Mouse (Mus musculus) lung, postnatal 4 days (tissue): Measurements from ENCODE around the gene Gimap8.
"Not testable (repeated sequence)": the region's sequence is repeated elsewhere in the genome, so short reads cannot be mapped to it uniquely, and the experiment has no call there.

Experiments
- DNase-seq, 2 experiments: peaks; one replicate each; pipeline ENCODE4 v3.0.0; 2021

Gene Gimap8

GRCm38 (mm10) chr6:48680421-48680820, 33.4 kb downstream of the Gimap8 start:
- DNase-seq: no peak

- DNase-seq: no peak
These were observed 34.5 kb downstream of the Gimap8 start for GRCm38 (mm10) chr6:48681472-48682090.

- no peak for DNase-seq
These were observed 35.2 kb downstream of the Gimap8 start for GRCm38 (mm10) chr6:48682271-48682670.

DNA sequence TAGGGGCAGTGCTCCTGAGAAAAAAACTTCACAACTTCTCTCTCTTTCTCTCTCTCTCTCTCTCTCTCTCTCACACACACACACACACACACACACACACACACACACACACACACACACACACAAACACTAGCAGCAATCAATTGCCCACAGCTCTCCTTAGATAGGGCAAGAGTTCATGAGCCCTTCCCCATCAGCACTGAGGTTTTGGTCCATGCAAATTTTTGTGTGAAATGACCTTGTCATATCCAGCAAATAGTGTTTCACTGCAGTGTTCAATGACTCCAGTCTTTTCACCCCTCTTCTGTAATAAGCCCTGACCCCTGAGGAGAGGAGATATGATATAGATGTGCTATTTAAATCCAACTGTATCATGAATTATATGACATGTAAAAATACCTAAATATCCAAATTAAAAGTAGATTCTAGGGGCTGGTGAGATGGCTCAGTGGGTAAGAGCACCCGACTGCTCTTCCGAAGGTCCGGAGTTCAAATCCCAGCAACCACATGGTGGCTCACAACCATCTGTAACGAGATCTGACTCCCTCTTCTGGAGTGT, 36.3 kb downstream of the Gimap8 start:
- not testable (repeated sequence) for DNase-seq

DNA sequence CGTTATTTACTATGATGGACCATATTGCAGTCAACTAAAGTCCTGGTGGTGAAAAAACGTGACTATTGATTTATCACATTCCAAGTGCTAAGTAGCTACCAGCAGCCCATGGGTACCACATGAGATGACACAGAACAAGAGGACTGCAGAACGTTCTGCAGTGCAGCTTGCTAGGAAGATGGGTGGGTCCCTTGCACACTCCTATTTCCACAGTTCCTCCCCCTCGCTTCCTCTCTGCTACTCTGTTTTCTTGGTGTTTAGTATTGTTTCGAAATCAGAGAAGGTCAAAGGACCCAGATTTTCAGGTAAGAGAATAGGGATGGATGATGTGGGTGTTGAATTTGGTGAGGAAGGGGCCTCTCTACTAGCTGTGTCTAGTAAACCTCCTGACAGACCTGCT, 37.3 kb downstream of the Gimap8 start, which contains the start of gene Gimap4:
Gimap4 (plus strand) TSS at position 231 of the 400 bp plus-strand sequence.
- DNase-seq: no peak

DNA sequence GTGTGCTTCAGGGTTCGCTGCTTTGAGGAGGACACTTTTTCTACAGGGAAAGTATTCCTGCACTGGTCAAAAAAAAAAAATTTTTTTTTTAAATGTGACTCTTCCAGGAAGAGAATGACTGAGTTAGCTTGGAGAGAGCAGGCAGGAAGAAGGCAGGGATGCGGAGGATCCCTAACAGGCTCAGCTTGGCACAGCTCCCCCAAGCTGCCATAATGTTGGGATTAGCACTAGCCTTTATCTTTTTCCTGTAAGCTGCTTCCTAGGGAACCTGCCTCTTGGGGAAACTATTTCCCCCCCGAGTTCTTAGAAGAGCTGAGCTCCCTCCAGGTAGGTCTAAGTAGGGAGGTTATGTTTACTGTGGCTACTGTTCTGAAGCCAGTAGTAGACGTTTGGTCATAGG, 37.8 kb downstream of the Gimap8 start:
- peak in 1 of 2 experiments; percentile 51 for DNase-seq

- DNase-seq: no peak
These were observed 38.2 kb downstream of the Gimap8 start for GRCm38 (mm10) chr6:48685251-48685650.

- DNase-seq: no peak
These were observed 38.9 kb downstream of the Gimap8 start for GRCm38 (mm10) chr6:48685694-48686665.

DNA sequence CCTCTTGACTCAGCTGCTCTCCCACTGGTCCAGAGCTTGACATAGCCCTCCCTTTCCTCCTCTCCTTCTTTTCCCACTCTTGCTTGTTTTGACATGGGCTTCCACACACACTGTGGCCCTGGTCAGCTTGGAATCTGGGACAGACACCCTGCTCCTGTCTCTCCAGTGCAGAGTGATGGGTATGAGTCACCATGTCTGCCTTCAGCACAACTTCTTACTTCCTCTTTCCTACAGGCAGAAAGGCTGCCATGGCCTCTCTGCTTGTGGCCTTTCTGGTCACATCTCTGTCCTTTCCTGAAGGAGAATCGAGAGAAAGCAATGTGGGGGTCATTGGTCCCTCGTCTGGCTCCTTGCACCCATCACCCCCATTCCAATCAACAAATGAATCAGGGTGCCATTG, 40.0 kb downstream of the Gimap8 start:
- DNase-seq: no peak

DNA sequence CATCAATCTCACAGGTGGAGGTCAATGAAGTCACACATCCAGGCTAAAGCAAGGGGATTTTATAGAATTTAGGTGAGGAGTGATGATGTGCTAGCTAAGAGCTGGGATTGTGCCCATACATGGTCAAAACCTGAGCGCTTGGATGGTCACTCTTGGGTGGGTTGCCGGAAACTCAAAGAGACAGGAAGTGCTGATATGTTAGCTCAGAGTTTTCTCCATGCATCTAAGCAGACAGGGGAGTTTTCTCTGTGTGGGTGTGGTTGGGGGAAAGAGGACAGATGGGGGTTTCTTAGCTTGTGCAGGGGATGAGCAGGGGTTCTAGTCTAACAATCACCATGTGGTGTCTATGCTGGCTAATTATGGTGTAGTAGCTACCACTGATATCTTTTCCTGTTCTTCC, 42.3 kb downstream of the Gimap8 start:
- DNase-seq: no peak

DNA sequence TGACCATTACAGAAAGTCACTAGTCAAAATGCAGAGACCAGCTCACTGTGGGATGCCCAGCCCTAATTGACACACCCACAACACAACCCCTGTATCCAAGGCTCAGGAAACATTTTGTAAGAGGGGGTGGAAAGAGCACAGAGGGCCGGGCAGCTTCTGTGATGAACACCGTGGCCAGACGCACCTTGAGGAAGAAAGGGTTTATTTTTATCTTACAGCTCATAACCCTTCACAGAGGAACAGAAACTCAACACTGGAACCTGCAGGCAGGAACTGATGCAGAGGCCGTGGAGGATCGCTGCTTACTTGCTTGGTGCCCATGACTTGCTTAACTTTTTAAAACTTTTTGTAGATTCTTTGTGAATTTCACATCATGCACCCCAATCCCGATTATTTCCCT, 45.9 kb downstream of the Gimap8 start:
- DNase-seq: no peak

- no peak for DNase-seq
These were observed 50.0 kb downstream of the Gimap8 start for GRCm38 (mm10) chr6:48696830-48697554.

DNA sequence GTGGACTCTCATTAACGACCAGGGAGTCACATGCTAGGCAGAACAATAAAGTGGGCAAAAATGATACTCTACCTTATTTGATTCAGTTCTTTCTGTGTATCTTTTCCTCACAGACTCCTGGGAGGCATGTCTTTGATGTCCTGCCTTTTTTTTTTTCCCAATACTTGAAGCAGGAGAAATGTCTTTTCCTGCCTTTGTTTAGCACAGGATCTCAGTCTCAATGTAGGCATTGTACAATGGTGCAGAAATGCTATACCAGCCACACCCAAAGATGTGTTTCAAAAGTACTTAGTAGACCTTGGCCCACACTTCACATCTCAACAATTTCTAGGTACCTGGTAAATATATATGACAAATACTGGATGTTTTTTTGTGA, 50.5 kb downstream of the Gimap8 start:
- no peak for DNase-seq

DNA sequence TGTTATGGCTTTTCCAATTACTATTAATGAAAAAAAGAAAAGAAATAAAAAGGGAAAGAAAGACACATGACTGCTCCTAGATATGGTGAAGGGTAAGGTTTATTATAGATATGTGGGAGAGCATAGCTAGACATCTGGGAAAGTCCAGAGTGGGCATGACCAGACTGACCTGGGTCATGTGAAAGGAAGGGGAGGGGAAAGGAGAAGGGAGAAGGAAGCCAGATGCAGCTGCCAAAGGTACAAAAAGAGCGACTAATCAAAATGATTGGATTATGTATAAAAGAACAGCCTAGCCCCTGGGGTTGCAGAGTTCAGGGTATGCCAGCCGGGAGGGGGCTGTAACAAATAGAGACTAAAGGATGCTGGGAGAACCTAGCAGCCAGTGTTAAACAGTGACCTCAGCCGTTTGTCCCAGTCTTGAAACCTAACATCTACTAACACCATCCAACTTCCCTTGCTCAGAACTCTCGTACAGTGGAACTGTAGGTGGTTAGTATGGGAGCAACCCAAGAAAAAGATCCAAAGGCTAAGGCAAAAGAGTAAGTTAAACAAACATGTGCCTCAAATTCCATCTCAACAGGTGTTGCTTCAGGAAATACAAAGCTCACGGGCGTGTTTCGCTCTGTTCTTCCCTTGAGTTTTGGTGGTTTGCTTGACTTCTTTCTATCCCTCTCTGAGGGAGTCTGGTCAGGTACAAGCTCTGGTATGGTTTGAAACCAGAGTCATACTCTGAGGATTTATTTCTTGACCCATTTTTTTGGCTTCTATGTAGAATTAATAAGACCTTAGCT, 51.2 kb downstream of the Gimap8 start:
- DNase-seq: no peak

DNA sequence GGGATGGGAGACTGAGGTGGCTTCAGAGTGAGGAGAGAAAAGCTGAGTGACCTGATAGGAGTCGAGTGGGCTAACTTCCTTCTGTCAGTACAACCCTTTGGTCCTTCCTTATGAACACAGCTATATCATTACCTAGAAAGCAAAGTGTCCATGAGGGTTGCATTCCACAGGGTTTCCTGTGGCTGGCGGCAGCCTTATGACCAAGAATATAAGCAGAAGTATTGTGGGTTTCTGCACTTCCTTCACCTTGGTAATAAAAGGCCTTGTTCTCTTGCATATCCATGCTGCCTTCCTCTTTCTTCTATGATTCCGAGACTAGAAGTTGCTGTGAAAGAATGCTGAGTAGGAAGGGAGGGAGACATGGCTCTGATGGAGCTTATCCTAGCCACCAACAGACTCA, 51.9 kb downstream of the Gimap8 start:
- DNase-seq: no peak

GRCm38 (mm10) chr6:48700251-48701075, 53.4 kb downstream of the Gimap8 start:
- peak; percentile 53 to 56 for DNase-seq

DNA sequence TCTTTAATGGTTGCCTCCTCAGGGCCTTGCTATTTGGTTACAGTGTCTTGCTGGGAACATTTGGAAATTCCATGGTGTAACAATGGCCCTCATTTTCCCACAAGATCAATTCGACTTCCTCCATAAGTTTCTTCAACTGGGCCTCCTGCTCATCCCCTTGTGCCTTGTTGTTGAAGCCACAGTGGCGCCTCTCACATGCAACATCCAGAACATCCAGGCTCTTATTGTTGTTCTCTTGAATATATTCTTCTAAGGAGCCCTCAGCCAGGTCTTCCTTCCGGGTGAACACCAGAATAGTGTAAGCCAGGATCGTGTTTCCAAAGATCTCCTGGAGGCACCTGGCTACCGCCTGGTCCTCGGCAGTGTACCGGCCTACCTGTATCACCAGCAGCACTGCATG, 55.1 kb downstream of the Gimap8 start:
- no peak for DNase-seq

- no peak for DNase-seq
These were observed 55.6 kb downstream of the Gimap8 start for GRCm38 (mm10) chr6:48702601-48703000.

GRCm38 (mm10) chr6:48704146-48704545, 57.1 kb downstream of the Gimap8 start:
- DNase-seq: no peak

DNA sequence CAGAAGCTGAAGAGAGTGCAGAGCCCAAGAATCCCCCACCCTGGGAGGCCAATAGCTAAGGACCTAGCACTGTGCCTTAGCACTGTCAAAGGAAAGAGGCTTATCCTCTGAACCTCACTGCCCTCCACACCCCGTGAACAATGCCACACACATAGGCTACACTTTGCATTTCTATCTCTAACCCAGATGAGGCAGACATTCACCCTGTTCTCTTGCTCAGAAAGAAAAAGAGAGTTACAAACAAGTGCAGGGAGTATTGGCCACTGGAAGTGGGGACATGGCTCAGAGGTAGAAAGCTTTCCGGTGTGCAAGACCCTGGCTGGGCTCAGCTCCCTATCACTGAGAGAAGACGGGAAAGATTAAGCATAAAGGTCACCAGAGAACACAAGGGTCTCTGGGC, 59.1 kb downstream of the Gimap8 start:
- no peak for DNase-seq
